Comparison of ENCODE assay signal across 20 mouse cellular contexts in genomic region chr4:149126663-149127062, GRCm38 (mm10). TPM values are rescaled to one million over a fixed set of nuclear protein-coding genes. Genes with fewer than 3 reads are reported as not detected.
DNase-seq lines count a peak whose midpoint lies in the region; ATAC-seq and TF ChIP-seq lines count a peak whose summit lies in the region.
"Had no signal": no experiment of that assay in that cellular context is flagged by ENCODE, and none has a peak within 500 bp of the region (broad histone marks: within the 10 kb centered on the region; RNA-seq: fewer than 3 reads in every experiment).

TSS of gene Cort (minus strand) at chr4:149126763.

- H3K4me3 ChIP-seq in midbrain, embryonic 10.5 days = no peak within 1 kb of the TSS
- H3K4me3 ChIP-seq in midbrain, embryonic 15.5 days = no peak within 1 kb of the TSS
- H3K4me3 ChIP-seq in embryonic facial prominence, embryonic 14.5 days (ENCODE audit: low read depth, low read length) = no peak within 1 kb of the TSS
- peak within 1 kb of the TSS; percentile 16 for H3K4me3 ChIP-seq in olfactory bulb, adult 2 months (ENCODE audit: insufficient read depth, low read depth, low read length)
- H3K4me3 ChIP-seq: erythroblast, embryonic 14.5 days; forebrain, embryonic 15.5 days; heart, embryonic 10.5 days; hindbrain, embryonic 15.5 days; limb, embryonic 15.5 days; stomach, embryonic 15.5 days had no signal

- WGBS in midbrain, embryonic 10.5 days = 91% methylated on average over 11 of the region's 11 CpGs
- 83% methylated on average over 11 of the region's 11 CpGs for WGBS in midbrain, embryonic 15.5 days
- WGBS in embryonic facial prominence, embryonic 14.5 days = 68% methylated on average over 11 of the region's 11 CpGs
- 32% methylated on average over 11 of the region's 11 CpGs for WGBS in olfactory bulb, adult 2 months

- no peak within 1 kb of the TSS for H3K9ac ChIP-seq in midbrain, embryonic 15.5 days
- H3K9ac ChIP-seq in embryonic facial prominence, embryonic 14.5 days (ENCODE audit: low read depth, low read length) = no peak within 1 kb of the TSS
- H3K9ac ChIP-seq: forebrain, embryonic 15.5 days; hindbrain, embryonic 15.5 days; limb, embryonic 15.5 days; stomach, embryonic 15.5 days had no signal

- H3K27ac ChIP-seq in midbrain, embryonic 10.5 days (replicated peaks) = peak within 1 kb of the TSS; percentile 70
- H3K27ac ChIP-seq in midbrain, embryonic 15.5 days = no peak within 1 kb of the TSS
- no peak within 1 kb of the TSS for H3K27ac ChIP-seq in embryonic facial prominence, embryonic 14.5 days (replicated peaks; ENCODE audit: low read depth, low read length)
- H3K27ac ChIP-seq in olfactory bulb, adult 2 months (ENCODE audit: insufficient read depth, low read depth, low read length) = peak within 1 kb of the TSS; percentile 75
- H3K27ac ChIP-seq: forebrain, embryonic 15.5 days; hindbrain, embryonic 15.5 days; limb, embryonic 15.5 days; macrophage; stomach, embryonic 15.5 days had no signal

- H3K4me2 ChIP-seq in midbrain, embryonic 15.5 days = no peak within 1 kb of the TSS
- H3K4me2 ChIP-seq in embryonic facial prominence, embryonic 14.5 days (ENCODE audit: low read depth, low read length) = no peak within 1 kb of the TSS
- H3K4me2 ChIP-seq: forebrain, embryonic 15.5 days; hindbrain, embryonic 15.5 days; limb, embryonic 15.5 days; stomach, embryonic 15.5 days had no signal

- peaks cover 14% of the 10 kb centered on the region; the same call in 1 of the 2 replicates for H3K4me1 ChIP-seq in midbrain, embryonic 10.5 days
- no peaks in the 10 kb centered on the region for H3K4me1 ChIP-seq in midbrain, embryonic 15.5 days
- H3K4me1 ChIP-seq in embryonic facial prominence, embryonic 14.5 days (ENCODE audit: control insufficient read depth, insufficient read depth, low read length) = no peaks in the 10 kb centered on the region
- H3K4me1 ChIP-seq in olfactory bulb, adult 2 months (ENCODE audit: control insufficient read depth, insufficient read depth, low read length) = peaks cover 29% of the 10 kb centered on the region
- H3K4me1 ChIP-seq: forebrain, embryonic 15.5 days; hindbrain, embryonic 15.5 days had no signal

- no peaks in the 10 kb centered on the region for H3K9me3 ChIP-seq in midbrain, embryonic 10.5 days (replicated peaks)
- H3K9me3 ChIP-seq in midbrain, embryonic 15.5 days = no peaks in the 10 kb centered on the region
- H3K9me3 ChIP-seq in embryonic facial prominence, embryonic 14.5 days (ENCODE audit: control insufficient read depth, low read length) = no peaks in the 10 kb centered on the region
- H3K9me3 ChIP-seq: forebrain, embryonic 15.5 days; heart, embryonic 10.5 days; hindbrain, embryonic 15.5 days; limb, embryonic 15.5 days; stomach, embryonic 15.5 days had no signal

- H3K36me3 ChIP-seq in midbrain, embryonic 10.5 days = peaks cover 62% of the 10 kb centered on the region
- H3K36me3 ChIP-seq in midbrain, embryonic 15.5 days (replicated peaks) = 0 out of 2 replicates have a peak, but pooled peaks cover 6% of the 10 kb centered on the region
- H3K36me3 ChIP-seq in embryonic facial prominence, embryonic 14.5 days (ENCODE audit: control insufficient read depth, insufficient read depth, low read length) = peaks cover 36% of the 10 kb centered on the region
- H3K36me3 ChIP-seq: stomach, embryonic 15.5 days had no signal

- no peak for TF ChIP-seq POLR2A in olfactory bulb, adult 2 months (IDR thresholded peaks at IDR 0.05; ENCODE audit: insufficient read depth, low read depth, low read length)

- TF ChIP-seq CTCF in olfactory bulb, adult 2 months (IDR thresholded peaks at IDR 0.05; ENCODE audit: insufficient read depth, low read depth, low read length) = no peak

- DNase-seq in layer of hippocampus, postnatal 10 days (ENCODE audit: low spot score in 2 of 2) = no peak
- DNase-seq in layer of hippocampus, adult 11-12 months (ENCODE audit: low spot score) = no peak
- DNase-seq in midbrain, embryonic 10.5 days (ENCODE audit: low spot score) = no peak
- DNase-seq in embryonic facial prominence, embryonic 14.5 days (ENCODE audit: low spot score) = peak; percentile 13
- DNase-seq in thymus, postnatal 36 days = no peak
- DNase-seq: cerebellum, postnatal 10 days; embryo, embryonic 11 days; heart, postnatal 14 days; kidney, adult 11 months; kidney, postnatal 36 days; lung, adult 2 months had no signal

- ATAC-seq in midbrain, embryonic 15.5 days (replicated peaks) = no peak
- no peak for ATAC-seq in embryonic facial prominence, embryonic 14.5 days (ENCODE audit: low read depth)
- ATAC-seq: forebrain, embryonic 15.5 days had no signal

- no peaks in the 10 kb centered on the region for H3K27me3 ChIP-seq in midbrain, embryonic 10.5 days (ENCODE audit: low read depth, poor library complexity, severe bottlenecking)
- no peaks in the 10 kb centered on the region for H3K27me3 ChIP-seq in midbrain, embryonic 15.5 days (replicated peaks)
- H3K27me3 ChIP-seq in embryonic facial prominence, embryonic 14.5 days (replicated peaks; ENCODE audit: control insufficient read depth, insufficient read depth, low read length) = no peaks in the 10 kb centered on the region
- H3K27me3 ChIP-seq: forebrain, embryonic 15.5 days; hindbrain, embryonic 15.5 days; limb, embryonic 15.5 days; stomach, embryonic 15.5 days had no signal

RNA-seq across cellular contexts. Expression of gene Cort, which starts in this region (rescaled TPM):
- 10 to 100 TPM; 17.8 to 22.2 TPM for total RNA-seq in layer of hippocampus, postnatal 10 days (2021)
- 0.19 and 0.42 TPM in 2 replicates for polyA plus RNA-seq in midbrain, embryonic 10.5 days (2016; fragmentation: Nextera tagmentation; extraction: Ambion mirVana)
- 0.62 TPM in 1 of 2 replicates, not detected in the other for polyA plus RNA-seq in midbrain, embryonic 15.5 days (2015; fragmentation: Nextera tagmentation; extraction: Ambion mirVana)
- polyA plus RNA-seq in embryonic facial prominence, embryonic 14.5 days (2014; fragmentation: Nextera tagmentation; extraction: Ambion mirVana) = 0.53 and 0.76 TPM in 2 replicates
- not detected in 2 replicates for polyA plus RNA-seq in olfactory bulb, adult 2 months (2012; ENCODE audit: insufficient read depth, insufficient read length, low replicate concordance, missing spikeins)
- polyA plus RNA-seq: limb, embryonic 15.5 days; lung, adult 2 months; macrophage had no signal

Comparison
In these comparisons a context has a peak if more than half of its experiments do, and no peak if none do; other contexts are left out.
1. H3K27ac ChIP-seq: peak in midbrain, embryonic 10.5 days (single experiment) and olfactory bulb, adult 2 months (single experiment); none in midbrain, embryonic 15.5 days (single experiment) and embryonic facial prominence, embryonic 14.5 days (single experiment).
2. Peak in DNase-seq in embryonic facial prominence, embryonic 14.5 days; RNA of the gene not detected or under 1 TPM.